Mouse (Mus musculus): ENCODE data around the gene Grm4. TPM values are rescaled to one million over a fixed set of nuclear protein-coding genes. Genes with fewer than 3 reads are reported as not detected.

Grm4 gene
- polyA plus RNA-seq, 1 experiment = 1.1 TPM

DNA sequence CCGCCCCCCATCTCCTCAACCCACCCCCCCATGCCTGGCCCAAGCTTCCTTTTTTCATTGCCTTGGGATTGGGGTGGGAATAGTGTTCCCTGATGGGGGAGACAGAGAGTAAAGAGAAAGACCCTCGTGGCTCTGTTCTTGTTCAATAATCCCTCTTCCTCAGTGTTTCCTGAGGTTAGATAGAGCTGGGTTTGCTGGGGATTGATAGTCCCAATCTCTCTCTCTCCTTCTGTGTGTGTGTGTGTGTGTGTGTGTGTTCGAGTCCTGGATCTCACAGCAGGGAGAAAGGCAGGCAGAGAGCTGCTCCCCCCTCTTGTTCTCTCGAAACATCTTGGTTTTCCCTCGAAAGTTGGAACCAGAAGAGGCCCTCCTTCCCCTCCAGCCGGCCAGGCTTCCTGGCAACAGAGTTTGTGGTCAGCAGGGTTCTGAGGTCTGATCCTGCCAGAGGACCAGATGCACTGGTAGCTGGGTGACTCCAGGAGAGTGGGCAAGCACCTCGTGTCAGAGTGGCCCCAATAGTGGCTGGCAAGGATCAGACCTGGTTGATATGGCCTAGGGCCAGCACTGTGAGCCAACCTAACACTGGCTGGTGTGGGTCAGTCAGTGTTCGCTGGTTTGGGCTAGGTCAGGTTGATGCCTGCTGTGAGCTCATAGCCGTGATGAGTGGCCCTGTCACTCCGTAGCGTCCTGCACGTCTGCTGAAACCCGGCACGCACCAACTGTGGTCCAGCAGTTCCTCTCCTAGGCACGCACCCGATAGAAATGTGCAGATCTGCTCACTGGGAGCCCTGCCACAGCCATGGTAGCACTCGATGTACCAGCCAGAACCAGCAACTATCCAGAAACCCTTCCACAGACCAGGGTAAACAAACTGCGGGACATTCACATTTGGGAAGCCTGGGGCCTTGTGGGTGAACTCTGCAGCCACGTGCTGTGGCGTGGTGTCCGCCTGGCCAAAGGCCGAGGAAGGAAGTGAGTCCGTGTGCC lies 31.3 kb upstream of the Grm4 start:
- H3K4me3 ChIP-seq (replicated peaks; ENCODE audit: extremely low read depth, low read depth, low read length) = no peak overlapping the region
- no peak for TF ChIP-seq POLR2A (IDR thresholded peaks at IDR 0.05; ENCODE audit: borderline replicate concordance, extremely low read depth, low read depth, low read length)
- TF ChIP-seq CTCF (IDR thresholded peaks at IDR 0.05; ENCODE audit: insufficient read depth, low read length) = no peak

DNA sequence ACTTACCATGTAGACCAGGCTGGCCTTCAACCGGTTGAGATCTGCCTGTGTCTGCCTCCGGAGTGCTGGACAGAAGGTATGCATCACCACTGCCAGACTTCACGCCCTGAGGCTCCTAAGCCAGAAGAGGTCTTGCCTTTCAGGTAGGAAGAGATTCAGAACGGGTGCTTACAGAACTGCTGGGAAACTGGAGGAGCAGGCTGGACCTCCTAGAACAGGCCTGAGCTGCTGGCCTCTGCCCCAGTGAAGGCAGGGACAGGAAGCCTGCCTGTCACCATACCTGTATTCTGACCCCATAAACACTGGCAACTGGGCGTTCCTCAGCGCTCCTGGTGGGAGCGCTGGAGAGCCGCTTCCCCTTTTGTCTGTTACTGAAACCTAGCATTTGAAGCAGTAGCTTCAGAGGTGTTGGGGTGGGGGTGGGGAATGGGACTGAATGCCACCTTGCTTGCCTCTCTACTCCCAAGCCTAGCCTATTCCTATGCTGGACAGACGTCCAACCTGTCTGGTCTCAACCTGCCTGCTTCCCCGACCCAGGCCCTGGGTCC lies 30.3 kb upstream of the Grm4 start:
- Histone ChIP-seq H3K4me3 (replicated peaks; ENCODE audit: extremely low read depth, low read depth, low read length) (no peak overlapping the region), H3K4me1 (ENCODE audit: control insufficient read depth, insufficient read depth, low read length) (no peaks in the 10 kb centered on the region)
- TF ChIP-seq POLR2A (IDR thresholded peaks at IDR 0.05; ENCODE audit: borderline replicate concordance, extremely low read depth, low read depth, low read length) = no peak
- TF ChIP-seq CTCF (IDR thresholded peaks at IDR 0.05; ENCODE audit: insufficient read depth, low read length) = no peak
- 65% methylated on average over 10 of the region's 10 CpGs for WGBS
- no peak for DNase-seq

More for the DNA sequence above, 31.3 kb upstream of the Grm4 start:
- no peaks in the 10 kb centered on the region for H3K4me1 ChIP-seq (ENCODE audit: control insufficient read depth, insufficient read depth, low read length)
- WGBS = 60% methylated on average over 23 of the region's 23 CpGs
- no peak for DNase-seq

DNA sequence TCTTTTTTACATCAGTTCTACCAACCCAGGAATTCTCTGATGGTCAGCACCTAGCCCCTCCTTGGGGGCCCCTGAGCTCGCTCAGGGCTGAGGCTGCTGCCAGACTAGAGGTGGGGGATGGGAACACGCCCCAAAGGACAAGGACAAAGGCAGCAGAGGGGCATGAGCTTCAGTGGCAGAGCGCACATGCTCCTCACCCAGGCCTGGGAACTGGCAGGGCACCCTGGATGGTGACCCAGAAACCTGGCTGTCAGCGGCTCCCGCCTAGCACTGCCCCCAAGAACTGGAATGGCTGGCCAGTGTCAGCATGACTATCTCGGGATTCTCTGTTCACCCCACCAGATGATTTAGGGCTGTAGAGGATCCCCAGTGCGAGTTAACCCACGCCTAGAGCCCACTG lies 28.0 kb upstream of the Grm4 start:
- DNase-seq = no peak
- 81% methylated on average over 8 of the region's 8 CpGs for WGBS
- TF ChIP-seq CTCF (IDR thresholded peaks at IDR 0.05; ENCODE audit: insufficient read depth, low read length) (no peak), POLR2A (IDR thresholded peaks at IDR 0.05; ENCODE audit: borderline replicate concordance, extremely low read depth, low read depth, low read length) (no peak)

DNA sequence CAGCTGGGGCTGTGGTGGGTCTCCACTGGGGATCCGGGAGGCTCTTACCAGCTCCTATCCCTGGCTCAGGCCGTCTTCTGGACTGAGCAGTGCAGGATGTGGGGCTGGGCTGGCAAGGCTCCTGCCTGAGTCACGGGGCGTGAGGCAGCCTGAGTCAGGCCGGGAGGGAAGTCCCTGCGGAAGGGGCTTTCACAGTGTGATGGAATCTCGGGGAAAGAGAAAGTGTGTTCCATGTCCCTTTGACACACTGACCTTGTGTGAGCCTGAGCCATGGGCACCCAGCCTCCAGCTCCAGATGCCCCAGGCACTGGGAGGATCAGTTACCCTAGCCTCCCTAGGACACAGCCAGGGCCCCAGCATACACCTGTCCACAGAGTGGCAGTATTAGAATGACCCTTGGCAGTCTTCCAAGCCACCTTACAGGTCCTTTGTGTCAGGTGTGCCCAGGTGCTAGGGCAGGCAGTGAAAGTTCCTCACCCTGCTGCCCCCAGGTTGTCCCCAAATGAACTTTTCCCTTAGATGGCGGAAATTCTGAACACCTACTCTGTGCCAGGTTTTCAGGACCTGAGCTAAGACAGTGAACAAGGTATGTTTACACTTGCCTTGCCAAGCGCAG lies 26.2 kb upstream of the Grm4 start:
- no peak for DNase-seq
- H3K4me1 ChIP-seq (ENCODE audit: control insufficient read depth, insufficient read depth, low read length) = no peaks in the 10 kb centered on the region
- no peak overlapping the region for H3K4me3 ChIP-seq (replicated peaks; ENCODE audit: extremely low read depth, low read depth, low read length)
- WGBS = 37% methylated on average over 9 of the region's 9 CpGs
- TF ChIP-seq CTCF (IDR thresholded peaks at IDR 0.05; ENCODE audit: insufficient read depth, low read length) = no peak
- no peak for TF ChIP-seq POLR2A (IDR thresholded peaks at IDR 0.05; ENCODE audit: borderline replicate concordance, extremely low read depth, low read depth, low read length)

More for the DNA sequence above, 28.0 kb upstream of the Grm4 start:
- H3K4me1 ChIP-seq (ENCODE audit: control insufficient read depth, insufficient read depth, low read length) = no peaks in the 10 kb centered on the region
- no peak overlapping the region for H3K4me3 ChIP-seq (replicated peaks; ENCODE audit: extremely low read depth, low read depth, low read length)

DNA sequence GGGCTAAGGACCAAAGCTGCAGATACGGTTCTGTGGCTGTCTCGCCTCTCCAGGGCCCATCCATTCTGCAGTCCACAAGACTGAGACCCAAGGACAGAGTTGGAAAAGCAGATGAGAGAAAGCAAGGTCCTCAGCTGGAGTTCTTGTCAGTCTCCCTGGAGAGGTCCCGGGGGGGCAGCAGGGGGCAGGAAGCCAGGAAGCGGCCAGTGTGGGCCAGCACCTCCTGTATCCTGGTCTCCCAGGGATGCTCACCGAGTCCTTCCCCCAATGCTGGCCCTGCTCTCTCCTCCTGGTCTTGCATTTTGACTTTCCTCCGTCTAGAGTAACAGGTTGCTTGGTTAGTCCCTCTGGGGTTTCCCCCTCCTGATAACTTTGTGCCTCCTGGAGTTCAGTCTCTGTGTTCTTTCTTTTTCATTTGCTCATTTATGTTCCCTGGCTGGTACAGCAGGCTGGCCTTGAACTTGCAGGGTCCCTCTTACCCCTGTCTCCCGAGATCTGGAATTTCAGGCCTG lies 25.4 kb upstream of the Grm4 start:
- 68% methylated on average over 7 of the region's 7 CpGs for WGBS
- TF ChIP-seq CTCF (IDR thresholded peaks at IDR 0.05; ENCODE audit: insufficient read depth, low read length) = no peak
- TF ChIP-seq POLR2A (IDR thresholded peaks at IDR 0.05; ENCODE audit: borderline replicate concordance, extremely low read depth, low read depth, low read length) = no peak

DNA sequence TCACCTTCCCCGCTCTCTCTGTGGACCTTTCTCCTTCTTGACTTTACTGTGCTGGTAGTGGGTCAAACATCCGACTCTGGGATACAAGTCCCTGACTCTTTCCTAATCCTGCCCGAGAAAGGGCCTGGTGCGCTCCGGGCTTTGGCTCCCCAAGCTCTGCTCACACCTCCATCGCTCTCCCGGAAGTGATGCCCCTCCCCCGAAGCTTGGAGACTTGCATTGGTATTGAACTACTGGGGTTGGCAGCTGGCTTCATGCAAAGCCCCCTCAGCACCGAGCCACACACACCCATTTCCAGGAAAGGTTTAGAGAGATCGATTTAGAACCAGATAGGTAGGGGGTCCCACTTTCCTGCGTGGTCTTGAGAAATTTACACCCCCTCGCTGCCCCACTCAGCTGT lies 24.8 kb upstream of the Grm4 start:
- TF ChIP-seq POLR2A (IDR thresholded peaks at IDR 0.05; ENCODE audit: borderline replicate concordance, extremely low read depth, low read depth, low read length) = no peak
- no peak for TF ChIP-seq CTCF (IDR thresholded peaks at IDR 0.05; ENCODE audit: insufficient read depth, low read length)
- no peak for DNase-seq
- Histone ChIP-seq H3K4me1 (ENCODE audit: control insufficient read depth, insufficient read depth, low read length) (no peaks in the 10 kb centered on the region), H3K4me3 (replicated peaks; ENCODE audit: extremely low read depth, low read depth, low read length) (no peak overlapping the region)
- 52% methylated on average over 12 of the region's 12 CpGs for WGBS

More for the DNA sequence above, 25.4 kb upstream of the Grm4 start:
- no peak for DNase-seq
- Histone ChIP-seq H3K4me1 (ENCODE audit: control insufficient read depth, insufficient read depth, low read length) (no peaks in the 10 kb centered on the region), H3K4me3 (replicated peaks; ENCODE audit: extremely low read depth, low read depth, low read length) (no peak overlapping the region)

DNA sequence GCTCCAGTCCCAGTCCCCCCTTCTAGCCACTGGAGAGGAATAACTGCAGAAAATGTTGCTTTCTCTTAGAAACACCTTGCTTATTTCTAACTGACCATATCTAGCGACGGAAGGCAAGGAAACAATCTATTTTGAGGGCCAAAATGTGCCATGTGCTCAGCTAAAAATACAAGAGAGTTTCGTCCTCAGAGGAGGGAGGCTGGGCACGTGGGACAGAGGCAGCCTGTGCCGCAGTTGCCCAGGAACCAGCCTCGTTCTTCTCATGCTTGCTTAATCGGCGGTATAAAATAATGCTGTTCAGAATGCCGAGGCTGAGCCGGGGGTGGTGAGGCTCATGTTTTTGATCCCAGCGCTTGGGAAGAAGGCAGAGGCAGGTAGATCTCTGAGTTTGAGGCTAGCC lies 23.3 kb upstream of the Grm4 start:
- H3K4me3 ChIP-seq (replicated peaks; ENCODE audit: extremely low read depth, low read depth, low read length) = no peak overlapping the region
- WGBS = 83% methylated on average over 11 of the region's 11 CpGs
- TF ChIP-seq POLR2A (IDR thresholded peaks at IDR 0.05; ENCODE audit: borderline replicate concordance, extremely low read depth, low read depth, low read length) (no peak), CTCF (IDR thresholded peaks at IDR 0.05; ENCODE audit: insufficient read depth, low read length) (no peak)
- no peak for DNase-seq
- H3K4me1 ChIP-seq (ENCODE audit: control insufficient read depth, insufficient read depth, low read length) = no peaks in the 10 kb centered on the region

DNA sequence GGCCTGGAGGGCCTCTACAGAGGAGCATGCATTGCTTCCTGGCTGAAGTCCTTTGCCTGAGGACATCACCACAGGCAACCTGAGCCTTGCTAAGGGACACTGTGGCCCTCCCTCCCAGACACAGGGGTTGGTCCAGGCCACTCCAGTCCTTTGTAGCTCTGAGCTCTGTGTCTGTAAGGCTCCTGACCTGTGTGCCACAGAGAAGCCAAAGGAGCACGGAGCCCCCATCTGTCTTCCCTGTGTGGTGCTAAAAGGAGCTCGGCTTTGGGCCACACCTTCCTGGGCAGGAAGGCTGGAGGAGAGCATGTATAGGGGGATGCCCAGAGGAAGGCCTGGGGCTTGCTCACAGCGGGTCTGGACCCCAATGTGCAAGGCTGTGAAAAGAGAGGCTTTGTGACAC lies 20.8 kb upstream of the Grm4 start:
- TF ChIP-seq POLR2A (IDR thresholded peaks at IDR 0.05; ENCODE audit: borderline replicate concordance, extremely low read depth, low read depth, low read length) (no peak), CTCF (IDR thresholded peaks at IDR 0.05; ENCODE audit: insufficient read depth, low read length) (no peak)
- H3K4me1 ChIP-seq (ENCODE audit: control insufficient read depth, insufficient read depth, low read length) = no peaks in the 10 kb centered on the region
- WGBS = 79% methylated on average over 3 of the region's 3 CpGs

DNA sequence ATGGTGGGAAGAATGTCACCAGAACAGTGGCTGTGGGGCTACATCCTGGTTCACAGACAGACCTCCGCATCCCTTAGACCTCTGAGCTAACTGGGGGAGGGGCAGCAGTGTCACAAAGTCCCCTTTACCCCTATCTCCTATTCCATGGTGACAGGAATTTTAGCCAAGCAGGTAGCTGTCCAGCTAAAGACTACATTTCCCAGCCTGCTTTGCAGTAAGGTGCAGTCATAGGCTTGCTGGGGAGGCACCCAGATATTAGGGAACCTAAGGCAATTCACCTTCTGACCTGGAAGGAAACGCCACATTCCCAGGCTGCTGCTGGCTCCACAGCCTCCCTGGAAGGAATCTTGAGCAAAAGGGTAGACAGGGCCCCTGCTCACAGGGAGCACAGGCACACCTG lies 20.1 kb upstream of the Grm4 start:
- WGBS = 79% methylated on average over 2 of the region's 2 CpGs
- DNase-seq = no peak
- no peak for TF ChIP-seq CTCF (IDR thresholded peaks at IDR 0.05; ENCODE audit: insufficient read depth, low read length)
- TF ChIP-seq POLR2A (IDR thresholded peaks at IDR 0.05; ENCODE audit: borderline replicate concordance, extremely low read depth, low read depth, low read length) = no peak
- no peaks in the 10 kb centered on the region for H3K4me1 ChIP-seq (ENCODE audit: control insufficient read depth, insufficient read depth, low read length)
- no peak overlapping the region for H3K4me3 ChIP-seq (replicated peaks; ENCODE audit: extremely low read depth, low read depth, low read length)

More for the DNA sequence above, 20.8 kb upstream of the Grm4 start:
- no peak overlapping the region for H3K4me3 ChIP-seq (replicated peaks; ENCODE audit: extremely low read depth, low read depth, low read length)
- DNase-seq = no peak

Data from lung, adult 2 months (tissue).